ENCODE assay signal across 25 mouse cellular contexts in the genomic region with DNA sequence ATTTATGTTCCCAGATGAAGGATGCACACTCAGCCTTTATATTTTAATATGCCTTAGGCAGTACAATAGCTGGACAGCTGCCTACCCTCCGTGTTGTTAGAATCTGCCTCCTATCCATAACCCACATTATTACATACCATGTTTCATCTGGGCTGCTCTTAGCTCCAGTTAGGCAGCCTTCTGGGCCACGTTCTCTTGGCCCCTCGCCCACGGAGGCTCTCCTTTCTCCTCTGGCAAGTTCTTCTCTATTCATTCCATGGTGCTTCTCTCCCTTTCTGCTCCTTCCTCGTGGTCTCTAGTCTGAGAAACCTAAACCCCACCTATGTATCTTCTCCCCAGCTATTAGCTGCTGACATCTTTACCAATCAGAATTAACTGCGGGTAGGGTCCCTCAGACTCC.
DNase-seq lines count a peak whose midpoint lies in the region; TF ChIP-seq lines count a peak whose summit lies in the region.
"Had no signal": no experiment of that assay in that cellular context is flagged by ENCODE, and none has a peak within 500 bp of the region (broad histone marks: within the 10 kb centered on the region; RNA-seq: fewer than 3 reads in every experiment).

No protein-coding gene starts in this region.

- no peak overlapping the region for H3K4me3 ChIP-seq in gastrocnemius, adult 2 months
- H3K4me3 ChIP-seq: embryonic facial prominence, embryonic 12.5 days; forebrain, embryonic 10.5 days; heart, embryonic 12.5 days; heart, embryonic 15.5 days; hindbrain, embryonic 10.5 days; hindbrain, embryonic 13.5 days; intestine, embryonic 15.5 days; kidney, embryonic 15.5 days had no signal

- H3K27ac ChIP-seq in gastrocnemius, adult 2 months: no peak overlapping the region
- H3K27ac ChIP-seq: embryonic facial prominence, embryonic 12.5 days; forebrain, embryonic 10.5 days; heart, embryonic 15.5 days; hindbrain, embryonic 10.5 days; hindbrain, embryonic 13.5 days; intestine, embryonic 15.5 days; kidney, embryonic 15.5 days had no signal

- DNase-seq in gastrocnemius, adult 2 months: peak; percentile 53
- DNase-seq in gastrocnemius, adult 8-10 months (ENCODE audit: low spot score in 2 of 2): no peak
- peak; percentile 52 for DNase-seq in heart, adult 11 months
- DNase-seq in heart, postnatal 10 days: no peak
- peak; percentile 24 for DNase-seq in 3T3-L1 (ENCODE audit: low read depth, low spot score)
- DNase-seq in adipocyte (ENCODE audit: low spot score): peak; percentile 37
- DNase-seq in adrenal gland, postnatal 36 days: no peak
- DNase-seq: adrenal gland, postnatal 10 days; cerebellum, adult 11 months; cerebellum, adult 2 months; cerebellum, postnatal 14 days; forebrain, postnatal 0 days; gastrocnemius, postnatal 36 days; heart, adult 18-20 months; heart, postnatal 14 days; kidney, adult 11 months; kidney, adult 8-10 months had no signal

- no peak for TF ChIP-seq CTCF in gastrocnemius, adult 2 months (IDR thresholded peaks at IDR 0.05)

- intact Hi-C loops in gastrocnemius, adult 2 months (cut with DNase I): no loop called here
- intact Hi-C loops in heart, postnatal 10 days (cut with DNase I): no loop called here

Comparison
In these comparisons a context has a peak if more than half of its experiments do, and no peak if none do; other contexts are left out.
1. DNase-seq: peak in gastrocnemius, adult 2 months (single experiment), heart, adult 11 months (single experiment), 3T3-L1 (single experiment) and adipocyte (single experiment); none in gastrocnemius, adult 8-10 months (0 of 2), heart, postnatal 10 days (0 of 2) and adrenal gland, postnatal 36 days (0 of 2).